Mouse (Mus musculus) spleen, adult 2 months (tissue): ENCODE data around the gene Calr3.

ENCODE experiments used
- CTCF ChIP-seq: fragments of 200-500 bp; IDR thresholded peaks from 2 replicates; pipeline ENCODE4 v1.5.1; 2011; ENCODE audit warnings: mild to moderate bottlenecking, inconsistent platforms; ENCODE audit not compliant: insufficient read depth, insufficient read length, insufficient replicate concordance; ENCODE audit errors: extremely low read depth
- POLR2A ChIP-seq: fragments of 200-500 bp; IDR thresholded peaks from 2 replicates; pipeline ENCODE4 v1.6.1; 2011; ENCODE audit warnings: low read depth, low read length, inconsistent platforms

- no peak for TF ChIP-seq CTCF
- TF ChIP-seq POLR2A = no peak
These were observed 28.4 kb downstream of the Calr3 start for GRCm38 (mm10) chr8:72415252-72415651.
